Mouse (Mus musculus) erythroblast, embryonic 14.5 days (primary cell): Measurements from ENCODE around the gene Aff3.

ENCODE experiments used
- GATA1 ChIP-seq: IDR thresholded peaks from 2 replicates; pipeline ENCODE4 v1.6.1; 2012; ENCODE audit warnings: low read length, inconsistent platforms, mixed read lengths
- TAL1 ChIP-seq: IDR thresholded peaks from 3 replicates; pipeline ENCODE4 v1.6.1; 2012; ENCODE audit warnings: low read length, inconsistent platforms, mixed read lengths

DNA sequence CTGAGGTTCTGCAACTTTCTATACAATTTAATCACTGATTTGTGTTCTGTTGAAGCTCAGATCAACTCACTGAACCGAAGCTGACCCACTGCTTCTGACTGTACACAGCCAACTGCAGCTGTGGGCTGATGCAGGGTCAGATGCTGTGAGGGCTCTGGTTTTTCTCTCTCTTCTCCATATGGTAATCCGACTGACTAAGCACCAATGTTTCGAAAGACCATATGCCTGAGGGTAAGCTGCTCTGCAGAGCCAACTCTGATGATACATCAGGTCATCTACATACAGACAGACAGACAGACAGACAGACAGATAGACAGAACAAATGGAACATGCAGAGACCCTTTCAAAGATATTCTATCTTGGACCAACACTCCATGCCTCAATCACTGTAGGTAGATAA lies 110.2 kb downstream of the Aff3 start:
- TF ChIP-seq GATA1 = no peak
- no peak for TF ChIP-seq TAL1
